Mouse (Mus musculus): ENCODE data around the gene Dhrs7b. TPM values are rescaled to one million over a fixed set of nuclear protein-coding genes. Genes with fewer than 3 reads are reported as not detected.

Gene Dhrs7b
- polyA plus RNA-seq, 1 experiment: 6.0 TPM

GRCm38 (mm10) chr11:60905407-60906120 is 75.1 kb downstream of the Dhrs7b start:
- H3K27ac ChIP-seq (ENCODE audit: insufficient read depth, low read length): no peak overlapping the region
- WGBS: 94% methylated on average over 10 of the region's 10 CpGs
- no peak for DNase-seq (ENCODE audit: low read depth in 1 of 2, low spot score in 2 of 2)
- peaks cover 18% of the 10 kb centered on the region for H3K36me3 ChIP-seq (ENCODE audit: control insufficient read depth, insufficient read depth, low read length)
- no peak overlapping the region for H3K4me3 ChIP-seq (ENCODE audit: extremely low read depth, insufficient read depth, insufficient read length)
- H3K4me1 ChIP-seq (ENCODE audit: control insufficient read depth, insufficient read depth, insufficient read length): no peaks in the 10 kb centered on the region
- H3K27me3 ChIP-seq (ENCODE audit: control insufficient read depth, insufficient read depth, low read length): no peaks in the 10 kb centered on the region
- TF ChIP-seq CTCF (IDR thresholded peaks at IDR 0.05; ENCODE audit: extremely low read depth, insufficient read depth, insufficient read length, insufficient replicate concordance) (no peak), POLR2A (IDR thresholded peaks at IDR 0.05; ENCODE audit: low read depth, low read length) (no peak)

GRCm38 (mm10) chr11:60906449-60906848 is 76.0 kb downstream of the Dhrs7b start:
- Histone ChIP-seq H3K4me3 (ENCODE audit: extremely low read depth, insufficient read depth, insufficient read length) (no peak overlapping the region), H3K27me3 (ENCODE audit: control insufficient read depth, insufficient read depth, low read length) (no peaks in the 10 kb centered on the region), H3K36me3 (ENCODE audit: control insufficient read depth, insufficient read depth, low read length) (peaks cover 18% of the 10 kb centered on the region), H3K4me1 (ENCODE audit: control insufficient read depth, insufficient read depth, insufficient read length) (no peaks in the 10 kb centered on the region), H3K27ac (ENCODE audit: insufficient read depth, low read length) (no peak overlapping the region)
- TF ChIP-seq CTCF (IDR thresholded peaks at IDR 0.05; ENCODE audit: extremely low read depth, insufficient read depth, insufficient read length, insufficient replicate concordance) (no peak), POLR2A (IDR thresholded peaks at IDR 0.05; ENCODE audit: low read depth, low read length) (no peak)
- 98% methylated on average over 4 of the region's 4 CpGs for WGBS
- DNase-seq (ENCODE audit: low read depth in 1 of 2, low spot score in 2 of 2): no peak

- Histone ChIP-seq H3K27me3 (ENCODE audit: control insufficient read depth, insufficient read depth, low read length) (no peaks in the 10 kb centered on the region), H3K4me1 (ENCODE audit: control insufficient read depth, insufficient read depth, insufficient read length) (peaks cover 5% of the 10 kb centered on the region; the same call in 1 of the 2 replicates), H3K27ac (ENCODE audit: insufficient read depth, low read length) (no peak overlapping the region), H3K36me3 (ENCODE audit: control insufficient read depth, insufficient read depth, low read length) (peaks cover 18% of the 10 kb centered on the region), H3K4me3 (ENCODE audit: extremely low read depth, insufficient read depth, insufficient read length) (no peak overlapping the region)
- DNase-seq (ENCODE audit: low read depth in 1 of 2, low spot score in 2 of 2): no peak
- TF ChIP-seq POLR2A (IDR thresholded peaks at IDR 0.05; ENCODE audit: low read depth, low read length) (no peak), CTCF (IDR thresholded peaks at IDR 0.05; ENCODE audit: extremely low read depth, insufficient read depth, insufficient read length, insufficient replicate concordance) (no peak)
- 77% methylated on average over 3 of the region's 3 CpGs for WGBS
These were observed 77.6 kb downstream of the Dhrs7b start for GRCm38 (mm10) chr11:60908073-60908472.

DNA sequence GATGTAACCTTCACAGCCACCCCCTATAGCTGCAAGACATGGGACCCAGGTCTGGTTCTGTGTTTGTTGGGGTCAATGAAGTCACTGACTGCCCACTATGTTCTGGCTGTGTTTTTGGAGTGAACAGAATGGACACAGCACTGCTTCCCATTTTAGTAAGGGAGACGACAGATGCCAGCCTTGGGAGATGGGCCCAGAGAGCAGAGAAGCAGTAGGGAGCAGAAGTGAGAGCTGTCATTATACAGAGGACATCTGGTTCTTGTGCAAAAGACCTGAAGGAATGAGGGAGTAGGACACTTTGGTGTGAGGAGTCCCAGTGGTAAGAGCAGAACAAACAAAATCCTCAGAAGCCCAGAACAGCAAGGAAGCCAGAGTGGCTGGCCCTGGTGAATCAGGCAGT is 79.2 kb downstream of the Dhrs7b start:
- no peak for TF ChIP-seq CTCF (IDR thresholded peaks at IDR 0.05; ENCODE audit: extremely low read depth, insufficient read depth, insufficient read length, insufficient replicate concordance)
- no peak for TF ChIP-seq POLR2A (IDR thresholded peaks at IDR 0.05; ENCODE audit: low read depth, low read length)
- WGBS: 75% methylated on average over 1 of the region's 1 CpGs
- Histone ChIP-seq H3K27me3 (ENCODE audit: control insufficient read depth, insufficient read depth, low read length) (no peaks in the 10 kb centered on the region), H3K27ac (ENCODE audit: insufficient read depth, low read length) (no peak overlapping the region), H3K36me3 (ENCODE audit: control insufficient read depth, insufficient read depth, low read length) (peaks cover 13% of the 10 kb centered on the region), H3K4me3 (ENCODE audit: extremely low read depth, insufficient read depth, insufficient read length) (no peak overlapping the region), H3K4me1 (ENCODE audit: control insufficient read depth, insufficient read depth, insufficient read length) (peaks cover 5% of the 10 kb centered on the region; the same call in 1 of the 2 replicates)
- DNase-seq (ENCODE audit: low read depth in 1 of 2, low spot score in 2 of 2): no peak

Other genes with a start within 250 kb of the Dhrs7b start
- 38.6 and 50.7 TPM in 2 replicates for gene Llgl1, start 130.9 kb upstream of the Dhrs7b start, polyA plus RNA-seq (2012; rRNA removed)
- 164 and 199 TPM in 2 replicates for gene Flii, start 103.4 kb upstream of the Dhrs7b start, polyA plus RNA-seq (2012; rRNA removed)
- gene Mief2, start 102.2 kb upstream of the Dhrs7b start, polyA plus RNA-seq (2012; rRNA removed): 12.8 and 14.6 TPM in 2 replicates
- 7.3 and 9.5 TPM in 2 replicates for gene Top3a, start 53.3 kb upstream of the Dhrs7b start, polyA plus RNA-seq (2012; rRNA removed)
- 12.2 and 12.5 TPM in 2 replicates for gene Smcr8, start 53.1 kb upstream of the Dhrs7b start, polyA plus RNA-seq (2012; rRNA removed)
- gene Shmt1, start 18.9 kb upstream of the Dhrs7b start, polyA plus RNA-seq (2012; rRNA removed): 7.8 and 9.6 TPM in 2 replicates
- 32.5 and 37.8 TPM in 2 replicates for gene Tmem11, start 48.6 kb downstream of the Dhrs7b start, polyA plus RNA-seq (2012; rRNA removed)
- 23.2 and 27.1 TPM in 2 replicates for gene Natd1, start 84.1 kb downstream of the Dhrs7b start, polyA plus RNA-seq (2012; rRNA removed)
- 22.0 and 23.2 TPM in 2 replicates for gene Map2k3, start 101.4 kb downstream of the Dhrs7b start, polyA plus RNA-seq (2012; rRNA removed)
- gene Kcnj12, start 191.9 kb downstream of the Dhrs7b start, polyA plus RNA-seq (2012; rRNA removed): 0.06 TPM in 2 replicates